Mouse (Mus musculus): ENCODE measurements at regions not wholly inside any gene's neighbourhood (a gene's known extent, or its start where the extent isn't known, plus 50 kb on each side); places are given as distances from the start of the nearest gene placed in this dataset.

GRCm38 (mm10) chr10:111787175-111787574 is 185.3 kb upstream of the Krr1 start:
- TF ChIP-seq MYC (IDR thresholded peaks at IDR 0.05; ENCODE audit: low read depth, low read length) = no peak
- TF ChIP-seq POLR2AphosphoS5 (IDR thresholded peaks at IDR 0.05; ENCODE audit: borderline replicate concordance, low read depth, low read length) = no peak
- TF ChIP-seq CTCF (IDR thresholded peaks at IDR 0.05 in 2 of 3, conservative IDR thresholded peaks at IDR 0.05 in 1 of 3; ENCODE audit: control insufficient read depth in 1 of 3, insufficient read depth in 1 of 3, low read depth in 2 of 3, low read length in 3 of 3, poor library complexity in 1 of 3, severe bottlenecking in 1 of 3) = no peak
- TF ChIP-seq MAX (IDR thresholded peaks at IDR 0.05; ENCODE audit: low read length) = no peak
- no peak for TF ChIP-seq POLR2A (IDR thresholded peaks at IDR 0.05; ENCODE audit: control insufficient read depth in 1 of 2, insufficient read depth in 1 of 2, low read depth in 1 of 2, low read length in 2 of 2, poor library complexity in 1 of 2)
- no peak for TF ChIP-seq TCF12 (IDR thresholded peaks at IDR 0.05; ENCODE audit: low read depth, low read length)
- no peak for TF ChIP-seq USF1 (IDR thresholded peaks at IDR 0.05; ENCODE audit: low read depth, low read length)
- TF ChIP-seq EP300 (IDR thresholded peaks at IDR 0.05; ENCODE audit: low read depth in 1 of 2, low read length in 2 of 2) = no peak
- no peak for TF ChIP-seq ZNF384 (IDR thresholded peaks at IDR 0.05; ENCODE audit: low read depth, low read length)

All from MEL (cell line).